Mouse (Mus musculus) liver, postnatal 0 days (tissue): ENCODE data around the gene Gm14226.

Experiments used
- CTCF ChIP-seq: sonication (generic); IDR thresholded peaks from 2 replicates; pipeline ENCODE4 v1.5.1; 2016; ENCODE audit warnings: antibody characterized with exemption, low read depth
- EP300 ChIP-seq: IDR thresholded peaks from 2 replicates; pipeline ENCODE4 v1.6.1; 2016; ENCODE audit warnings: antibody characterized with exemption, low read depth, mild to moderate bottlenecking

GRCm38 (mm10) chr2:155044542-155044941 is 26.5 kb downstream of the Gm14226 start:
- TF ChIP-seq CTCF (no peak), EP300 (no peak)
